Mouse (Mus musculus) adrenal gland, adult 18-20 months (tissue): ENCODE measurements at regions not wholly inside any gene's neighbourhood (a gene's known extent, or its start where the extent isn't known, plus 50 kb on each side); places are given as distances from the start of the nearest gene placed in this dataset.

Source experiments
- DNase-seq, 2 experiments: peaks; one replicate each; pipeline ENCODE4 v3.0.0; 2021 to 2022; ENCODE audit warnings: low spot score in 2 of 2

DNA sequence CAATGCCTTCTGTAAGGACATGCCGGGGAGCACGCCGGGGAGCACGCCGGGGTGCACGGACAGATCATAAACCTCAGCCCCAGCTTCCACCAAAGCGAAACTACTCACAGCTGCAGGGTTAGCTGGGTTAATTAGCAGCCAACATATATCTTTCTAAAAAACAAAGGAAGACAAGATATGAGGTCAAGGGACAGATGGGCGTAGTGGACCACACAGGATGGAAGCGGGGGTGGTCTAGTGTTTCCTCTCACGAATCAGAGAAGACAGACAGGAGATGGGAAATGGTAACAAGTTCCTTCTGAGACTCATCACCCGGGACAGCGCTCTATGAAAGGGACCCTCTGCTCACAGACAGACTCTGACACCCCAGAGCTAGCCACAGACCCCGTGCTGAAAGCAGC lies 60.0 kb upstream of the Ajap1 start:
- DNase-seq = no peak

DNA sequence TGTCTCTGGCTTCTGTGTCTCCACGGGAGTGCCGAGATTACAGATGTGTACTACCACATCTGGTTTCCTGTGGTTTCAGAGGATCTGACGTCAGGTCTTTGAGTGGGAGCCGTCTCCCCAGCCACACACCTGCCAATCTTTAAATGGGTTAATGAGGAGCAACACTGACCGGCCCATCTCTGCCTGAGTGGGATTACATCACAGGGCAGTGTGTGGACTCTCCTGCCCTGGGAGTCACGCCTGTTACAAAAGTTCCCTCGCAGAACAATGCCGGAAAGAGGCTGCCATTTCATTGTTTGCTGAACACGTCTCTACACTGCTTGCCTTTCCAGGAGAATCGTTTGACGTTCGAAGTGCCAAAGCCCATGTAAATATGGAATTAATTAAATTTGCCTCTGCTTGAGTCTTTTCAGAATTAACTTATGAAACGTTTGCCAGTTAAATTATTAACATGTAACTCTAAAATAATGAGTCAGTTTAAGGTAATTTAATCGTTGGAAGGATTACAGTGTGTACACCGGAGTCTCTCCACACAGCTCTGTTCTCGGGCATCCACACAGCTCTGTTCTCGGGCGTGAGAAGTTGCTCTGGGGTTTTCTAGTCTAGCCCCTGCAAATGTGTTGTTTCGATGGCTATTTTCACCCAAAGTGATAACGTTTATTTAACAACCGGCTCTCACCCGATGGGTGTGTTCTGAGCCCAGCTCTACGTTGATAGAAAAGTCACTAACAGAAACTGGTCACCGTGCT lies 61.5 kb upstream of the Ajap1 start:
- no peak for DNase-seq

DNA sequence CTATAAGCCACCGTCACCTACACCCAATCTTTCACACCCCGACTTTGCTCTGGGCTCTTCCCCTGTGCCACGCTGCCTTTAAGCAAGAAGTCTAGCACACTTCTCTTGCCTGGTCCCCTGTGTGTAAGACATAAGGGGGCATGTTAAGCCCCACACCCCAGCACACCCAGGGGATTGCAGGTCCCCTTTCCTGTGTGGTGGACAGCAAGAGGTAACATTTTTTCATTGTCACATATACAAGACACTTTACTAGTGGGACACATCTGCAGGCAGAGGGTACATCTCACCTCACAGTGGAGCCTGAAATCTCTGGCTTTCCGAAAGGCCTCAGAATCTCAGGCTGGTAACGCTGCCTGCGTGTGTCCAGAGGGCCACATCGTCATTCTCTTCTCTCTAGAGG lies 64.1 kb upstream of the Ajap1 start:
- no peak for DNase-seq

DNA sequence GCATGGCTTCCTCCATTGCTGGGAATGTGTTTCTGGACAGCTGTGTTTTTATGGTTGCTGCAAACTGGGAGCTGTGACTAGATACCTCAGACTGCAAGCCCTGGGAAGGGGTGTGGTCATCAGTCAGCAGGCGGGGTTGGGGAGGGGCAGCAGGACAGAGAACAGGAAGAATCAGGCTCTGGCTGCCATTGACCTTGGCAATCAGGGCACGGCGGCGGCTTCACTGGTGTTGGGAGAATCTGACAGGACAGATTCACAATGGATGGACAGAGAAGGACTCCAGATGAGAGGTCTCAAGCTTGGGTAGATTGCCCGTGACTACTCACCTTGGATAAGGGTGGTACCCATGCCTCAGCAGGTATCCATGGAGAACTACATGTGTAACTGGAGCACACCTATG lies 64.5 kb upstream of the Ajap1 start:
- no peak for DNase-seq

- no peak for DNase-seq
Measured at GRCm38 (mm10) chr4:153547871-153548270, 65.3 kb upstream of the Ajap1 start.

DNA sequence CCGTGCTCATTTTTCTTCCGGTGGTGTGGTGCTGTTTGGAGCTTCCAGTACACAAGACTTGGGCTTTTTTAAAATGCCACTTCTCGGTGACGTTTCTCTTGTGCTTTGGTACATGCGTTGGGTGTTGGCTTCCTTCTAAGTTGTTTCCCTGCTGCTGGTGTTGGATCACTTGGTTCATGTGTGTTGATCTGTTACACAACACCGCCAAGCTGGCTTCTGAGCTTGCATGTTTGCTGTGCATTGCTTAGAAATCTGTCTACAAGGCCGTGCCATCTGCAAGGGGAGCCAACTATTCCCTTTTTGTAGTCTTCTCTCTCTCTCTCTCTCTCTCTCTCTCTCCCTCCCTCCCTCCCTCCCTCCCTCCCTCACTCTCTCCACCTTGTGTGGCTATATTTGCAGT lies 68.7 kb upstream of the Ajap1 start:
- no peak for DNase-seq

DNA sequence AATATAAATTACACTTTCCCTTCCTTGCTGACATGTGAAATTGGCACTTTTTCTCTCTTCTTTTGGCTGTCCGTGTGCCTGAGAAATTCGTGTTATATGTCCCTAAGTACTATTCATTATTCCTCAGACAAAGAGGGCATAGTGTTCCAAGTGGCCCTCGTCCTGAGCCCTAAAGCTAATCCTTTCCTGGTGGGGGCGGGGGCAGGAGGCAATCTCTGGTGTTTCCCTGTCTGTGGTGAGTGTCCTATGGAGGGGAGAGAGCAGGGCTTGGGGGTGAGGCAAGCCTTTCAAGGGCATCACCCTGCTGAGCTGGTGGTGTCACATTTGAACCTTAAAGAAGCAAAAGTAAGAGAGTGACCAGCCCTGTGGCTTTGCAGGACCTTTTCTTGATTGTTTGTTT lies 69.9 kb upstream of the Ajap1 start:
- DNase-seq = no peak

GRCm38 (mm10) chr4:153557812-153558608 lies 75.4 kb upstream of the Ajap1 start:
- no peak for DNase-seq

GRCm38 (mm10) chr4:153559568-153559967 lies 77.0 kb upstream of the Ajap1 start:
- DNase-seq = no peak

DNA sequence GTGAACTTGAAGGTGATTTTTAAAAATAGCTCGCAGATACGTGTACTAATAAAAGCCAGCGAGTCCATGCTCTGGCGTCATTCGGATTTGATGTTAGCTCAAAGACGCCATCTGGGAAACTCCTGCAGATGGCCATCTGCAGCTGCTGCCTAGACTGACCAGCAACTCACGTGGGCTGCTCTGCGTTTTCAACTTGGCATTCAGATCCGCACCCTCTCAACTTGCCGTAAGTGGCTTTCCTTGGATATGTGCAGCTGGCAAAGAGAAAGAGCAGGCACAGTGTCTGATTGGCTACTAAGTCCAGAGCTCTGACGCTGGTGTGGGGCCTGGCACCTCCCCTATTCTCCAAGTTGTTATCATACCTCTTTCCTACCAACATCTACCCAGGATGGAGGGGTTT lies 77.6 kb upstream of the Ajap1 start:
- DNase-seq = no peak

- peak in 1 of 2 experiments; percentile 30 for DNase-seq
Measured at GRCm38 (mm10) chr4:153560956-153561355, 78.3 kb upstream of the Ajap1 start.

- peak in 1 of 2 experiments; percentile 10 for DNase-seq
Measured at GRCm38 (mm10) chr4:153561991-153562390, 79.4 kb upstream of the Ajap1 start.

GRCm38 (mm10) chr4:153567329-153567973 lies 84.8 kb upstream of the Ajap1 start:
- DNase-seq = no peak

DNA sequence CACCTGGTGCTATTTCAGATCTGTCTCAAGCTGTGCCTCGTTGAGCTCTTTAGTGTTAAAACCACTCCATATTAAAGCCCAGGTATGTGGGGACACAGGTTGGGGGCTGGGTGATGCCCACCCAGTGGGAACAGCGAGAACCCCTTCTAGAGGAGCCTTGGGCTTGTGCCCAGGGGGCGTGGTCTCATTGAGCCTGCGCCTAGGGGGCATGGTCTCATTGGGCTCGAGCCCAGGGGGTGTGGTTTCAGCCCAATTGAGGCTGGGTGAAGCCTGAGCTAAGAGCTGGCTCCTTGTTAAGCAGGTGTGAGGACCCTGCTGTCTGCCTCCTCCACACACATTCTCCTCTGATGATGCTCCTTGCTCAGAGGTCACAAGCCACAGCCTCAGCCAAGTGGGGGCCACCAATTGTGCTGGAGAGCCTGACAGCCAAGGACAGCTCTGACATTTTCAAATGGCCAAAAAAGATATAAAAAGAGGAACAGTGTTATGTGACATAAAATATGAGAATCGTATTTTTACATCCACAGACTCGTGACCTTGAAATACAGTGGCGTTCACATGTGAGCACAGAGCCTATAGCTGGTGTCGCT lies 90.7 kb upstream of the Ajap1 start:
- no peak for DNase-seq

DNA sequence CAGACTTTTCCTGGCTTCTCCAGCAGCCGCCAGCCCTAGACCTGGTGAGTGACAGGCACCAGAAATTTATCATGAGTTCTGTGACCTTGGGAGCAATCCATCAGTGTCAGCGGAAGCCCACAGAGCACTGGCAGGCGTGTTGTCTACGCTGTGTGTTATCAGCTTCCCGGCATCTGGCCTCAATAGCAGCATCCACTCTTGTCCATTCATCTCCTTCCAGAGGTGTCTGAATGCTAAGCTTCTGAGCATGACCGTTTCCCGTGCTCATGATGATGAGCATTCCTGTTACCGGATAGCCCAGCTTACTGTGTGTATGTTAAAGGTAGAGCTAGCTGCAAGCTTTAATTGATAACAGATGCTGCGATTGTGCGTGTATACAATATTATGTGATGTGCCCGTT lies 110.7 kb upstream of the Ajap1 start:
- DNase-seq = no peak

DNA sequence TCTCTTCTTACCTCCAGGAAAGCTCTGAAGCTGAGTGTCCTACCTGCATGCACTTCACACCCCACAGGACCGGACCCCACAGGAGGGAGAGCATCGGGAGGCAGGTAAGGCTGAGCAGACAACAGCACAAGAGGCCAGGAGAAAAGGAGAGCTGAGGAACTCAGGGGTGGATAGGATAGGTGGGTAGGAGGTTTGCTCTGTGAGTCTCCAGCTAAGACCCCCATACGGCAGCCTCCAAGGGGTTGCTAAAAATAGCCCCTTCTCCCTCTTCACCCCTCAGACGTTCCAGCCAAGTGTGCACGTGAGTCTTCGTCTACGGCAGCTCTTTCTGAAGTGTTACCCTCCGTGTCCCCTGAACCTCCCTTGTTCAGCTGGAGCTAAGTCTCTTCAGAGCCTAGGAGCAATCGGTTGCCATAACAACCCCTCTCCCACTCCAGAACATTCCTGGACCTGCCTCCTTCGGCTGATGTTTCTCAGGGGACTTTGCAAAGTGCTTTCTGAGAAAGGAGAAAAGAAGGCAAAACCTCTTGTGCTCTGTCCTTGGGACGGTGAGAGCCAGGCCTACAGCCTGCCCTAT lies 117.3 kb upstream of the Ajap1 start:
- DNase-seq = no peak

GRCm38 (mm10) chr4:153602496-153602895 lies 119.9 kb upstream of the Ajap1 start:
- DNase-seq = no peak

GRCm38 (mm10) chr4:153603056-153603840 lies 120.6 kb upstream of the Ajap1 start:
- no peak for DNase-seq

DNA sequence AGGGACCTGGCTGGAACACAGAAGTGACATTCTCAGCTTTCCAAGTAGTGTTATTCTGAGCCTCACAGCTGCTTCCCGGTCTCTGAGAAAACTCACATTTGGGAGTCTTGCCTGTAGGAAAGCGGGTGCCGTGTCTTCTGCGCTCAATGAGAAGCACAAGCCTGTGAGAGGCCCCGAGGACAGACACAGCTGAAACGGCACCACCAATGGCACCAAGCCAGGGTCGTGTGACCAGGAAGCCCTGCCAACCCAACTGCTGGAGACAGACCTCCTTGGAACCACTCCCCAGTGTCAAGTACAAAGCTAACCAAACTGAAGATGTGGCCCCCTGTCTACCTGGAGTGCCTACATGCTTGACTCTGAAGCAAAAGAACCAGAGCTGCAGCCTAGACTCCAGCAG lies 121.3 kb upstream of the Ajap1 start:
- DNase-seq = peak; percentile 55 to 75

DNA sequence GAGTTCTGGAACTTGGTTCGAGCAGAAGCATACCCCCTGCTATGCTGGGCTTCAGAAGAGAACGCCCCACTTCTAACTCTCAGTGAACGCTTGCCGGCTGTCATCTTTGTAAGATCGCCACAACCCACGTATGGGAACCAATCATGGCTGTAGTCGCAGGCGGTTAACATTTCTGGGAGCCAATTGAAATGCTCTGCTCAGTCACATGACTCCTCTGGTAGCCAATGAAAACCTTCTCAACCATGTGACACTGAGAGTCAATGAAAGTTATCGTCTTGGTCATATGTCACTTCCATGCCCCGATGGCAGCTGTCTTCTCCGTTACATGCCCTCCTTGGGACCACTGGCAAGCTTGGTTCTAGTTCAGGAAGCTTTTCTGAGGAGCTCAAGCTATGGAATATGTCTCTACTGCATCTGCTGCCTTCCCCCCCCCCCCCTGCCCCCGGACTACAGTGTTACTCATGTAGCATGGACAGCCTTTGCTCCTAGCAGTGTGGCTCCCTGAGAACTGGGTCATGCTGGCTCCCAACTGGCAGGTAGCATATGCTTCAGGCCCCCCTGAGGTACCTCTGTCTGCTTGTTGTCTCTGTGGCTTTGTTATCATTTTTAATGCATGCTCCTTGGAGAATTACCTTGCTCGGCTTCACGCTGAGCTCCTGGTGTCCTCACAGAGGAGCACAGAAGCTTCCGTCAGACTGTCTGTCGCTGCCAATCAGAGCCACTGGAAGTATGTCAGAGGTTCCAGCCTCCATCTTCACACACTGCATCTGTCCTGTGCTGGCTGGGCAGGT lies 122.3 kb upstream of the Ajap1 start:
- no peak for DNase-seq
